Mouse (Mus musculus) brain, adult 2 months (tissue): ENCODE results near the gene Acot9.
A peak's percentile ranks its signal among the peaks of the same experiment; 100 is the strongest.

Experiments
- DNase-seq: peaks from one replicate; pipeline ENCODE4 v3.0.0; 2011; ENCODE audit warnings: low read depth, low spot score

The Acot9 gene

GRCm38 (mm10) chrX:155262235-155262914 lies at the start of gene Acot9:
Gene Acot9, plus strand, starts transcription at chrX:155262443.
- DNase-seq, result peak; percentile 96

DNA sequence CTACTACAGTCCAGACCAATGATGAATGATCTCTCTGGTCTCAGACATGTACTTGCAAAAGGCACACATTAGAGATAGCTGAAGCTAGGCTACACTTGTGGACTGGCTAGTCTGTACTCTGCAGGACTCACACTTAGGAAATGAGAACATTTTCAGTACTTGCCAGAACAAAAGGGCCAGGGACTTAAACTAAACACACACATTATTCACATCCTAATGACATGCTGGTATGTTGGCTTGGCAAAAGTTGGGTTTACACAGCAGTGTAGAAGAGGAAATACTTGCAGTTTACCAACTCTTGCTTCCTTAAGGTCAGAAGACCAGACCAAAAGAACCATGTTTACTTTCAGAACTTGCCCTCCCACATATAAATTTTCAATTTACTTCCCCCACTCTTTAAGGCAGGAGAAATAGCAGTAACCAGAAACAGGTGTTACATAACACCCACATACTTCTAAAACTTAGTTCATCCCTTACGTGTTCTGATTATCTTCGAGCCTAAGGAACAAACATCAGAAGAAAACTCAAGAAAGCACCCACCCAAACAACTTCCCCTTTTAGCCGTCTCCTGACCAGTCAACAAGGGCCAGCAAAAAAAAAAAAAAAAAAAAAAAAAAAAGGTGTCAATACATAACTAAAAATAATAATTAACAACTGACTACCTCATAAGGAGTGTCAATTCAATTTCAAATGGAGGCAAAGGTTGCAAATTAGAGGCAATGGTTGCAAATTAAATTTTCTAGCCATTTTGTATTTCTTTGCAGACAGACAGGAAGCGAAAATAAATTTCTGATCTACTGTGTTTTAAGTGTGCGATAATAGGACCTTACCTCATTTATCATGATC lies 47.7 kb upstream of the Acot9 start:
- DNase-seq, result no peak

GRCm38 (mm10) chrX:155215501-155216248 lies 46.6 kb upstream of the Acot9 start:
- DNase-seq, result peak; percentile 35

DNA sequence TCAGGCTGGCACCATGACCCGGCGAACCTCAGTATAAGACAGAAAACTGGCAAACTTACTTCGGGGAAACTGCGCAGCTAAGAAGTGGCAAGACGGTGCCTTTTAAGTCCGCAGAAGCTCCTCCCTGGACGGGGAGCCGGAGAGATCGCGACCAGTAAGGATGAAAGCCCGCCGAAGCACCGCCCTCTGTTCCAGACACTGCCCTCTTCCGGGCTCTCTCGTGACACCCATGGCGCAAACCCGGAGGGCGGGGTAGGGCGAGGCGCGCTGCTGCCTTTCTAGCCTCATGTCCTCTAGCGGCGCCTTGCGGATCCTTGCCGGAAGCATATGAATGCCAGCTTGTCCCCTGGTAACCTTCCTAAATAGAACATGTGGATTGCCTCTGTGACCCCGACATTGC lies 46.0 kb upstream of the Acot9 start, which contains the start of gene Sat1:
Sat1 (minus strand) TSS at position 179 of the 400 bp plus-strand sequence.
- peak; percentile 97 for DNase-seq

DNA sequence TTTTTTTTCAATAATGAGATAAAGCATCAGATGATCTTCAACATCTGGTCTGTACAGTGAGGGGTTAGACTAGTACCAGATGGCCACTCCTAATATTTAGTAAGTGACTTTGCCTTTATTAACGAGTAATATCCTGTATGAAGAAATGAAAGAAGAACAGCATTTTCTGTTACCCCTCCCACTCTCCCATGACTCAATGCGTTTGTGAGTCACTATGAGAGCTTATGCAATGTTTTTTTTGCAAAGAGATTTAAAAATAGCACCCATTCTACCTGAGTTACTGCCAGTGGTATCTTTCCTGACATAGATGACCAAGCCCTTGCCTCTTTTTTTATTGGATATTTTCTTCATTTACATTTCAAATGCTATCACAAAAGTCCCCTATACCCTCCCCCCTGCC lies 44.0 kb upstream of the Acot9 start:
- DNase-seq, result peak; percentile 16

DNA sequence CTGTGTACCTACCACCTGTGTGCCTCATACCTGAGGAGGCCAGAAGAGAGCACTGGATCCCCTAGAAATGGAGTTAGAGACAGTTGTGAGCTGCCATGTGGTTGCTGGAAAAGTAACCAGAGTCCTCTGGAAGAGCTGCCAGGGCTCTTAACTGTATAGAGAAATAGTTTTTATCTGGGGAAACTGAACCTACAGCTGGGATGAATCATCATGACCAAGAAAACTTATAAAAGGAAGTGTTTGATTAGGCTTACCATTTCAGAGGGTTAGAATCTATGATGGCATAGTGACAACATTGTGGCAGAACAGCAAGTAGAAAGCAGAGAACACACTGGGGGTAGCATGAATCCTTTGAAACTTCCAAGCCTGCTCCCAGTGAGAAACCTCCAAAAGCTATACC lies 5.4 kb upstream of the Acot9 start:
- DNase-seq, result no peak

DNA sequence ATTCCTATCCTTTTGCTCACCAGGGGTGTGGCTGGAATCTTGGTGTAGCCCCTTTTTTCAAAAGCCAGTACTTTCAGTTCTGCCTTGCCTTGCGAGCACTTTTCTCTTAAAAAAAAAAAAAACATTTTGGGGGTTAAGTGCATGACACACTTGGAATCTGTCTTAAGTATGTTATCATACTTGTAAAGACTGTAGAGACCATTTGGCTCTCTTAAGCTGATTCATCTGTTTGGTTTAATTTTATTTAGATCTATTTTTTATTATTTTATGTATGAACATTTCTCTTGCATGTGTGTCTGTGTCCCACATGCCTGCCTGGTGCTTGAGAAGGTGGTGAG lies 641 bp downstream of the Acot9 start:
- DNase-seq, result peak; percentile 4

- no peak for DNase-seq
Observed at GRCm38 (mm10) chrX:155278483-155278882, 16.2 kb downstream of the Acot9 start.

DNA sequence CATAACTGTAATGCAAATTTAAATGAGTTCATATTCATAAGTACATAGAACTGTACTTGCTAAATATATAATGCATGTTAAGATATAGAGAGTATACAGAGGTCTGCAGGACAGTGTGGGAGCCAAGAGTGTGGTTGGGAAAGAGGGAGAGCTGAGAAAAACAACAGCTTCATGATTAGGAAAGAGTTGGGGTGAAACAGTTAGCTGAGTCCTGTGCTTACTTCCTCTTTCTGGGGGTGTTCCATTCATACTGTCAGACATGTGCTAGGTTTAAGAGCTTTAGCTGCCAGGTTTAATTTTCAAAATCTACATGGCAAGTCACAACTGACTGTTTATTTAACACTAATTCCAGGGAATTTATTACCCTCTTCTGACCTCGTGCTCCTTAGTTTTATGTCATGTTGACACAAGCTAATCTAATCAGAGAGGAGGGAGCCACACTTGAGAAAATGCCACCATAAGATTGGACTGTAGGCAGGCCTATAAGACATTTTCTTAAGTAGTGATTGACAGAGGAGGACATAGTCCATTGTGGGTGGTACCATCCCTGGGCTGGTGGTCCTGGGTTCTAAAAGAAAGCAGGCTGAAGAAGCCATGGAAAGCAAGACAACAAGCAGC lies 18.3 kb downstream of the Acot9 start:
- DNase-seq, result no peak

DNA sequence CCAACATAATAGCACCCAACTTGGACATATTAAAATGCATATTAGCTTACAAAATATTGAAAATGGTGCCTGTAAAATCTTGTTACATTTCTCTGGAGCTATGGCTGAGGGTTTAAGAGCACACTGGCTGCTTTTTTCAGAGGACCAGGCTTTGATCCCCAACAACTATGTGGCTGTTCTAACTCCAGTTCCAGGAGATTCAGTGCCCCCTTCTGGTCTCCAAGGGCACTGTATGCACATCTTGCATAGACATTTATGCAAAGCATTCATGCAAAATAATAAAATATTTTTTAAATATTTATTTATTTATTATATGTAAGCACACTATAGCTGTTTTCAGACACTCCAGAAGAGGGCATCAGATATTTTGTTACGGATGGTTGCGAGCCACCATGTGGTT lies 44.1 kb downstream of the Acot9 start:
- no peak for DNase-seq

- DNase-seq, result peak; percentile 50
Observed at GRCm38 (mm10) chrX:155318005-155318404, 55.8 kb downstream of the Acot9 start.

GRCm38 (mm10) chrX:155337567-155337904 lies 75.3 kb downstream of the Acot9 start:
- DNase-seq, result no peak

DNA sequence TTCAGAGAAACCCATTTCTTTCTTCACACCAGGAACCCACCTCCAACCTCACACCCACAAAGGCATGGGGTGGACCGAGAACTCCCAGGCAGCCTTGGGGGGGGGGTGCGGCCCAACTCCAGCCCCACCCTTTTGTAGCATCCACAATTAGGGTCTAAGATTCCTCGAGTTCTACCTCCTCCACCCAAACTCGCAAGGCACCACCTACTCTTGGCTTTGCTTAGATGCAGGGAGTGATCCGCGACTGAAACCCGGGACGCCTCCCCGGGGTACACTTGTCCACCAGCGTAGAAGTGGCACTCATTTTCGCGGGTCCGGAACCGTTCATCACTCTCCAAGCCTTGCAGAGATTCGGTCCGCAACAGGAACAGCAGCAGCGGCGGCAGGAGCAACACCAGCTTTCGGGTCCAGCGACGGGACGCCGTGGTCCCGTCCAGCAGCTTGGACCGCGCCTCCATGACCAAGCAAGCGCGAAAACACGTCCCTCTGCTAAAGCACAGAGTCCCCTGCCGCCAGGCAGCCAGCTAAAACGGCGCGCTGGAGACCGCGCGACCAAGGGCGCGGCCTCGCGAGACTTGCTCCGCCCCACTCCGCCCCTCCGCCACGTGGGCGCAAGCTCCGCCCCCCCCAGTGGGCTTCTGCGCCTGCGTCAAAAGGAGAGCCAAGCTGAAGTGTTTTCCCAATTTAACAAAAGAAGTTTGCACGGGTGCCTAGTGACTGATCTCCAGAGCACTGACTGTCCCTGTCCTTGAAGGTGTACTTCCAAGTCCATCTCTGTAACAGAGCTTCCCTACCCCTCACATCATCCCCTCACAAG lies 75.9 kb downstream of the Acot9 start:
- peak; percentile 84 for DNase-seq

DNA sequence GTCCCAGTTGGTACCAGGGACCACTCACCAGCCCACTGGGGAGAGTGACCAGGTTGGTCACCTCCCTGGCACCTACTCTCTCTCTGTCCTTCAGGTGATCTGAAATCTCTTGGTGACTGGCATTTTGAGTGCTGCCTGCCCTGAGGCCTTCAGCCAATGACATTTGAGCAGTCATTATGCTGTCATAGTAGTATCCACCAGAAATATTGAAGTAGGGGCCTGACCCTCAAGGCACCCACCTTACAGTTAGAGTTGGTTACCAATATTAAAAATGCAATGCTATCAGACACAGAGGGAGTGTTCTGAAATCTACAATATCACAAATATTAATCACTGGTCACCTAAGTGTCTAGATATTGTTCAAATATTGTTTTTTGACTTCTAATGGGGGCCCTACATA lies 78.4 kb downstream of the Acot9 start, which contains the start of gene Prdx4:
Prdx4 (minus strand) TSS at position 101 of the 400 bp plus-strand sequence.
- DNase-seq, result no peak

DNA sequence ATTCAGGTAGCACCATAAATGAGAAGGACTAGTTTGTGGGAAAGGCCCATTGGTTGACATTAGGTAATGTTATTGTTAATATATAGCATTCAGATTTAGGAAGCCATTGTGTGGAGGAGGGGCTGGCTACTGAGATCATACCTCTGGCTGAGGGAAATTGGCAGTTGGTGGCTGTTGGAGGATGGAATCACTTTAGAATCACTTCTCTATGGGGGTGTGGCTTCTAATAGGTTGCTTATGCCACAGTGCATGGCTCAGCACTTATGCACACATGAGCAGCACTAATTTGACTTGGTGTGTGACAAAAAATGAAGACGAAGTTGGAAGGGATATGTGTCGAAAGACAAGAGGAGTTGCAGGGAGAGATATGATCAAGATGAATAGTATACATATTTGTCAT lies 84.0 kb downstream of the Acot9 start:
- no peak for DNase-seq
